Mouse (Mus musculus) forebrain, embryonic 16.5 days (tissue): ENCODE data around the gene Cntnap2. TPM values are rescaled to one million over a fixed set of nuclear protein-coding genes. Genes with fewer than 3 reads are reported as not detected.

Source experiments
- ATAC-seq: fragments of 200-750 bp; cut with Nextera tagmentation; 2 replicates; pipeline ENCODE4 v1.8.0; 2017; ENCODE audit warnings: mild to moderate bottlenecking, moderate library complexity
- H3K27ac ChIP-seq: fragments of 300-500 bp; sonication (generic); 2 replicates; pipeline ENCODE4 v1.5.1; 2014; ENCODE audit warnings: low read length, control low read depth
- H3K27me3 ChIP-seq: fragments of 300-500 bp; sonication (generic); replicated peaks from 2 replicates; pipeline ENCODE4 v1.6.1; 2014; ENCODE audit warnings: low read length; ENCODE audit not compliant: control insufficient read depth, insufficient read depth
- H3K36me3 ChIP-seq: fragments of 300-500 bp; sonication (generic); 2 replicates; pipeline ENCODE4 v1.6.1; 2014; ENCODE audit not compliant: control insufficient read depth, insufficient read depth
- H3K4me1 ChIP-seq: fragments of 300-500 bp; sonication (generic); replicated peaks from 2 replicates; pipeline ENCODE4 v1.6.1; 2014; ENCODE audit warnings: low read length; ENCODE audit not compliant: control insufficient read depth, insufficient read depth
- H3K4me2 ChIP-seq: fragments of 300-500 bp; sonication (generic); 2 replicates; pipeline ENCODE4 v1.6.1; 2014; ENCODE audit warnings: mild to moderate bottlenecking, low read length, control low read depth
- H3K4me3 ChIP-seq: fragments of 300-500 bp; sonication (generic); replicated peaks from 2 replicates; pipeline ENCODE4 v1.5.1; 2014; ENCODE audit warnings: mild to moderate bottlenecking, low read length, control low read depth
- H3K9ac ChIP-seq: fragments of 300-500 bp; sonication (generic); replicated peaks from 2 replicates; pipeline ENCODE4 v1.6.1; 2014; ENCODE audit warnings: low read depth, low read length, control low read depth
- H3K9me3 ChIP-seq: fragments of 300-500 bp; sonication (generic); 2 replicates; pipeline ENCODE4 v1.6.1; 2016; ENCODE audit warnings: low read length; ENCODE audit not compliant: control insufficient read depth
- WGBS: fragments of 180-500 bp; shearing (Covaris S2); extraction: QIAGEN DNeasy Blood & Tissue Kit; methylation state at CpG from one replicate; pipeline ENCODE4 v1.1.7; 2014; 5-methylcytosine and 5-hydroxymethylcytosine counted together
- polyA plus RNA-seq: library from polyadenylated mRNA; unstranded; fragments of >200 nt; fragmentation: Nextera tagmentation; extraction: Ambion mirVana; gene quantifications from 2 replicates; pipeline ENCODE4 v1.2.1, GENCODE M21; 2015

Gene Cntnap2
- polyA plus RNA-seq, 1 experiment from 2014 or later = 72.7 TPM

- no peak for ATAC-seq
- H3K9me3 ChIP-seq = no peaks in the 10 kb centered on the region
- no peak overlapping the region for H3K27ac ChIP-seq
- H3K9ac ChIP-seq = no peak overlapping the region
- H3K36me3 ChIP-seq = no peaks in the 10 kb centered on the region
- no peaks in the 10 kb centered on the region for H3K27me3 ChIP-seq
- WGBS = 76% methylated on average over 2 of the region's 2 CpGs
- H3K4me1 ChIP-seq = no peaks in the 10 kb centered on the region
- H3K4me3 ChIP-seq = no peak overlapping the region
- no peak overlapping the region for H3K4me2 ChIP-seq
Observed at GRCm38 (mm10) chr6:46716576-46716975, 1657.4 kb downstream of the Cntnap2 start.

- Histone ChIP-seq H3K9me3 (no peaks in the 10 kb centered on the region), H3K9ac (no peak overlapping the region), H3K4me3 (no peak overlapping the region), H3K27ac (no peak overlapping the region), H3K4me2 (no peak overlapping the region), H3K27me3 (no peaks in the 10 kb centered on the region), H3K4me1 (no peaks in the 10 kb centered on the region), H3K36me3 (no peaks in the 10 kb centered on the region)
- ATAC-seq = no peak
Observed at GRCm38 (mm10) chr6:46733794-46734193, 1674.6 kb downstream of the Cntnap2 start.

DNA sequence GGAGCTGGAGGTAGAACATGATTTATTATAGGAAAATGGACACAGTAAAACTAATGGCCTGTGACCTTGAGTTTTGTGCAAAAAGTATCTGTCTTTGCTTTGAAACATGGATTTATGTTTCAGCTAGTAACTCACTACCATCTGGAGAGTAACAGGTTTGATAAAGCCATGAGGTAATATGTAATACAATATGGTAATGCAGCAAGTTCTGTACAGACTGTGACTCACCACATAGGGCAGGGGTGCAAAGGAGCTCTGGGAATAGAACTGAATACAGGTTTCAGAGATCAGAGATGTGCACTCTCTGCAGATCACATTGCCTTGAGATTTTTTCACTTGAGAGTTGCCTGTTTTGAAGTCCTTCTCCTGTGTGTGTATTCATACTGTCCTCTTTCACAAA is 1689.3 kb downstream of the Cntnap2 start:
- Histone ChIP-seq H3K9ac (no peak overlapping the region), H3K4me2 (no peak overlapping the region), H3K36me3 (no peaks in the 10 kb centered on the region), H3K9me3 (no peaks in the 10 kb centered on the region), H3K4me3 (no peak overlapping the region), H3K27ac (no peak overlapping the region), H3K4me1 (no peaks in the 10 kb centered on the region), H3K27me3 (no peaks in the 10 kb centered on the region)
- ATAC-seq = no peak

DNA sequence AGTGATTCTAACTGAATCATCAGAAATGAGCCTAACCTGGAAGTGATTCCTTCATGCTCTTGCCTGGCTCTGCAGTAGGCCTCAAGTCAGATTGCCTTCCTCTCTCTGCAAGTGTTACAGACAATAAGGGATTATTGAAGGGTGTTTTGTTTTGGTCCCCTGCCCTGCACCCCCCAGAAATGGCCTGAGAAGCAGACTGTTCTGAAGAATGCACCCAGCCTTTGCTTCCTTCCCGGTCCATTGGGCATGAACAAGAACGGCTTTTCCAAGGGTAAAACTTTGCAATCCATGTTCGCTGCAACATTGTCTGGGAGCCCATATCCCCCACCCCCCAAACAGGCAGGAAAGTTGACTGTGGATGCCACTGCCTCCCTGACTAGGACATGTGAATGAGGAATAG is 1704.3 kb downstream of the Cntnap2 start:
- no peaks in the 10 kb centered on the region for H3K4me1 ChIP-seq
- H3K9ac ChIP-seq = no peak overlapping the region
- no peak overlapping the region for H3K4me2 ChIP-seq
- H3K4me3 ChIP-seq = no peak overlapping the region
- no peak overlapping the region for H3K27ac ChIP-seq
- WGBS = 8% methylated on average over 3 of the region's 3 CpGs
- ATAC-seq = no peak
- H3K27me3 ChIP-seq = no peaks in the 10 kb centered on the region
- H3K9me3 ChIP-seq = no peaks in the 10 kb centered on the region
- no peaks in the 10 kb centered on the region for H3K36me3 ChIP-seq

- Histone ChIP-seq H3K4me1 (no peaks in the 10 kb centered on the region), H3K9ac (no peak overlapping the region), H3K4me3 (no peak overlapping the region), H3K9me3 (no peaks in the 10 kb centered on the region), H3K27ac (no peak overlapping the region), H3K36me3 (no peaks in the 10 kb centered on the region), H3K27me3 (no peaks in the 10 kb centered on the region), H3K4me2 (no peak overlapping the region)
- ATAC-seq = no peak
Observed at GRCm38 (mm10) chr6:46774529-46774928, 1715.4 kb downstream of the Cntnap2 start.

GRCm38 (mm10) chr6:46802264-46803110 is 1743.3 kb downstream of the Cntnap2 start:
- no peak overlapping the region for H3K9ac ChIP-seq
- H3K9me3 ChIP-seq = no peaks in the 10 kb centered on the region
- no peaks in the 10 kb centered on the region for H3K36me3 ChIP-seq
- H3K27ac ChIP-seq = no peak overlapping the region
- H3K4me3 ChIP-seq = no peak overlapping the region
- H3K27me3 ChIP-seq = no peaks in the 10 kb centered on the region
- no peaks in the 10 kb centered on the region for H3K4me1 ChIP-seq
- no peak for ATAC-seq
- WGBS = 87% methylated on average over 4 of the region's 4 CpGs
- H3K4me2 ChIP-seq = no peak overlapping the region

GRCm38 (mm10) chr6:46856635-46857034 is 1797.5 kb downstream of the Cntnap2 start:
- no peak for ATAC-seq
- no peak overlapping the region for H3K4me2 ChIP-seq
- H3K9me3 ChIP-seq = no peaks in the 10 kb centered on the region
- H3K9ac ChIP-seq = no peak overlapping the region
- H3K4me3 ChIP-seq = no peak overlapping the region
- no peak overlapping the region for H3K27ac ChIP-seq
- no peaks in the 10 kb centered on the region for H3K27me3 ChIP-seq
- WGBS = 73% methylated on average over 3 of the region's 3 CpGs
- peaks cover 2% of the 10 kb centered on the region; the same call in 1 of the 2 replicates for H3K4me1 ChIP-seq
- H3K36me3 ChIP-seq = no peaks in the 10 kb centered on the region

DNA sequence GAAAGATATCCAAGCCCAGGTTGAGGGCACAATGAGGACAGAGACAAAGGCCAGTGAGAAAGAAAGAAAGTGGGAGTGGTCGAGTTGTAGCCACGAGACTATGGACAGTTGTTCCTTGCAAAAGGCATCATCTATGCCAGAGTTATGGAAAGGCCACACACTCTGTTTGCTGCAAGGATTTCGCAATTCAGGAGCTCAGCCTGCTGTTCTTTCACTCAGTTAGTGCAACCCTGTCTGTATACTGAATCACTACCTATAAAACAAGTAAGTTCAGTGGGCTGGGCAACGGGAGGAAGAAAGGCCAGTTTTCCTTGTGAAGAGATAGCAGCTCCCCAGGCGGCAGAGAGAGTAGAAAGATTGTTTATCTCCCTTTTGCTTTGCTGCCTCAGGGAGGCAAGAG is 1801.9 kb downstream of the Cntnap2 start:
- Histone ChIP-seq H3K27ac (no peak overlapping the region), H3K9ac (no peak overlapping the region), H3K4me2 (no peak overlapping the region), H3K27me3 (no peaks in the 10 kb centered on the region), H3K4me1 (no peaks in the 10 kb centered on the region), H3K9me3 (no peaks in the 10 kb centered on the region), H3K36me3 (no peaks in the 10 kb centered on the region), H3K4me3 (no peak overlapping the region)
- 9% methylated on average over 5 of the region's 5 CpGs for WGBS
- no peak for ATAC-seq

GRCm38 (mm10) chr6:46866317-46866716 is 1807.2 kb downstream of the Cntnap2 start:
- no peaks in the 10 kb centered on the region for H3K4me1 ChIP-seq
- H3K36me3 ChIP-seq = no peaks in the 10 kb centered on the region
- H3K4me3 ChIP-seq = no peak overlapping the region
- ATAC-seq = no peak
- no peak overlapping the region for H3K27ac ChIP-seq
- no peaks in the 10 kb centered on the region for H3K27me3 ChIP-seq
- H3K9me3 ChIP-seq = no peaks in the 10 kb centered on the region
- H3K4me2 ChIP-seq = no peak overlapping the region
- H3K9ac ChIP-seq = no peak overlapping the region

DNA sequence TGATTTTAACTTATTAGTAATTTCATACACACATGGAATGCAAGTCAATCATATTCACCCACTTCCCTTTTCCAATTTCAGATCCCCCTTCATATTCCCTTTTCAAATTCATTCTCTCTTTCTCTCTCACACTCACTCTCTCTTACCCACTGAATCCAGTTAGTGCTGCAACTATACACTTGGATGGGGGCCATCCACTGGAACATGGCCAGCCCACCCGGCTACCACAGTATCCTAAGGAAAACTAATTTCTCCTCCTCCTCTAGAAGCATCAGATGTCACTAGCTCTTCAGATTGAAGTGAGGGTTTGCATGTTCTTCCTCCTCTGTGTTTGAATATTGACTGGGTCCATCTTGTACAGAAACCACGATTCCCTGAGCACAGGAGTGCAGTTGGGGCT is 1827.1 kb downstream of the Cntnap2 start:
- ATAC-seq = no peak
- no peak overlapping the region for H3K4me3 ChIP-seq
- H3K9me3 ChIP-seq = no peaks in the 10 kb centered on the region
- H3K36me3 ChIP-seq = no peaks in the 10 kb centered on the region
- H3K27me3 ChIP-seq = no peaks in the 10 kb centered on the region
- no peak overlapping the region for H3K9ac ChIP-seq
- no peak overlapping the region for H3K27ac ChIP-seq
- 55% methylated on average over 2 of the region's 2 CpGs for WGBS
- no peaks in the 10 kb centered on the region for H3K4me1 ChIP-seq
- no peak overlapping the region for H3K4me2 ChIP-seq
